Mouse (Mus musculus) cerebellum, postnatal 10 days (tissue): ENCODE results near the gene Mcemp1.

Source experiments
- DNase-seq, 2 experiments: peaks; one replicate each; pipeline ENCODE4 v3.0.0; 2021; ENCODE audit warnings: mixed read lengths in 2 of 2

Mcemp1 gene

DNA sequence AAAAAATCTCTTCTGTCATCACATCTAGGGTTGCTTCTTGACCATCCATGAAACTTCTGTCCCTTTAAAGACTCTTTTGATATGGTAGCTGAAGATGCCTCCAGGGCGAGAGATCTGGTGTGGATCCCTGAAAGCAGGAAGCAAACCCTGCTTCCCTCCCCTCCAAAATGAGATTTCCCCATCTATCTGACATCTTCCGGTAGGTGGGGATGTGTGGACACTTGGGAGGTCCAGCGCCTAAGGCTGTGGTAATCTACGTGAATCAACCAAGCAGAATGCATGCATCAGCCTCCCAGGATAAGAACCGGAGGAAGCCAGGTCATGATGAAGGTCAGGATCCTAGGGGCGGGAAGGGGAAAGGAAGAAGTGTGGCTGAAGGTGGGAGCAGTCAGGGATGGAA is at the start of gene Mcemp1:
Gene Mcemp1 (plus strand): TSS at position 248 of the 400 bp plus-strand sequence.
- DNase-seq: no peak

- DNase-seq: peak; percentile 99
Observed at GRCm38 (mm10) chr8:3621199-3621970, 44.2 kb upstream of the Mcemp1 start, which contains the start of the genes Xab2 and Pet100. Gene Xab2, minus strand, starts transcription at chr8:3621316. Gene Pet100, plus strand, starts transcription at chr8:3621548.

- no peak for DNase-seq
Observed at GRCm38 (mm10) chr8:3622119-3622518, 43.4 kb upstream of the Mcemp1 start.

- DNase-seq: no peak
Observed at GRCm38 (mm10) chr8:3625445-3625844, 40.1 kb upstream of the Mcemp1 start, which contains the start of gene Pcp2. Gene Pcp2, minus strand, starts transcription at chr8:3625545.

DNA sequence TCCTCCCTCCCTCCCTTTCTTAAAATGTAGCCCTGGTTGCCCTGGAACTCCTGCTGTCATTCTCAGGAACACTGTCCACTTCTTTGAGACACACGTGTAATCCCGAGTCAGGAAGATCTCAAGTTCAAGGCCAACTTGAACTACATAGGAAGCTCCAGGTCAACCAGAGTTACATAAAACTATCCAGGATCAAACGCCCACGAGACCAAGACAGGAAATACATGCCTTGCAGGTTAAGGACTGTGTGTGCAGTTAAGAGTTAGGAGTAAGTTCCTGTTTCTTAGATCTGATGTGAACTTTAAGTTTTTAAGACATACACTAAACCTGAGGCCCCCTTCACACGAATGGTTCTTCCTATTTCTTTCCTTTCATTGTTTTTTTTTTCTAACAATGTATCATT is 38.6 kb upstream of the Mcemp1 start:
- DNase-seq: no peak

DNA sequence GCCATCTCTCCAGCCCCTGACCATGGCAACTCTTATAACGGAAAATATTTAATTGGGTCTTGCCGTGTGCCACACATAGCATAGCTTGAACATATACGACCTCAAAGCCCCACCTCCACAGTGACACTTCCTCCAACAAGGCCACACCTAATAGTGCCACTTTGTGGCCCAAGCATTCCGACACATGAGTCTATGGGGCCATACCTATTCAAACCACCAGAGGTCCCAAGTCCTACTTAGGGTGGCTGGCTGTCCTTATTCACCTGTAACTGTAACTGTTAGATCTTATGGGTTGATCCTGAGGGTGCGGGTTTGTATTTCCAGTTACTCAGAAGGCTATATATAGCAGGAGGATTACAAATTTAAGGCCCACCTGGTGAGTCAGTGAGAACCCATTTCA is 37.5 kb upstream of the Mcemp1 start:
- DNase-seq: peak; percentile 65 to 70

GRCm38 (mm10) chr8:3630647-3631477 is 34.7 kb upstream of the Mcemp1 start, which contains the start of gene Stxbp2:
Gene Stxbp2, plus strand, starts transcription at chr8:3630955.
- peak; percentile 77 to 79 for DNase-seq

DNA sequence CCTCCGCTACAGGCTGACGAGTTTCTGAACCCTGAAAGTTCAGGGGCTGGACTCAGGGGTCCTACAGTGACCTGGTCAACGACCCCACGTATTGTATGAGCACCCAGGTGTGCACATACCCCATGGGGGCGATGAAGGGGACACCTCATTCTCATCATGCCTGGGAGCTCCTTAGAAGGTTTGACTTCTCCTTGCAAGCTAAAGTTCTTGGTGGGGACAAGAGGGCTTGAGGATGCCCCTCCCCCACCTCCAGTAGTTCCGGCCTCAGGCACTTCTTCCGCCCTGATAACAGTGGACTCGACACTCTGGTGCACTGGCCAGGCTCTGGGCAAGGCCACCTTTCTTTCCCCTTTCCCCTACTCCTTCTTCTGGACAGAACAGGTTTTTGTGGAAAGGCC is 34.1 kb upstream of the Mcemp1 start:
- peak in 1 of 2 experiments; percentile 5 for DNase-seq

- peak; percentile 41 to 47 for DNase-seq
Observed at GRCm38 (mm10) chr8:3645804-3646203, 19.8 kb upstream of the Mcemp1 start.

GRCm38 (mm10) chr8:3646824-3647531 is 18.6 kb upstream of the Mcemp1 start:
- DNase-seq: no peak

- no peak for DNase-seq
Observed at GRCm38 (mm10) chr8:3647561-3647960, 18.0 kb upstream of the Mcemp1 start.

DNA sequence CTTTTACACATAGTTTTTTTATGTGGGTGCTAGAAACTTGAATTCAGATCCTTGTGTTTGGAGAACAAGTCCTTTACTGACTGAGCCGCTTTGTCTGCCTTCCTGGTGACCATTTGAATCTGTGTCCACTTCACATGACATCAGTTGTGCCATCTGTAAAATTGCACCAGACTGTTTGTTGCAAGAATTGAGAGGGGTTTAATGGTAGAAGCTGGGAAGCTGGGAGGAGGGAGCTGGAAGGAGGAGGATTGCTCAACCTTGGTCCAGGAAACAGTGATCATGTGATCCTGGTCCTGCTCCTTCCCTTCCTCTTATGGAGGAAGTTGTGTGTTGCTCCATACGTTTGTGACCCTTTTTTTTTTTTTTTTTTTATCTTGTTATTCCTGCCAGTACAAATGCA is 17.3 kb upstream of the Mcemp1 start:
- no peak for DNase-seq

DNA sequence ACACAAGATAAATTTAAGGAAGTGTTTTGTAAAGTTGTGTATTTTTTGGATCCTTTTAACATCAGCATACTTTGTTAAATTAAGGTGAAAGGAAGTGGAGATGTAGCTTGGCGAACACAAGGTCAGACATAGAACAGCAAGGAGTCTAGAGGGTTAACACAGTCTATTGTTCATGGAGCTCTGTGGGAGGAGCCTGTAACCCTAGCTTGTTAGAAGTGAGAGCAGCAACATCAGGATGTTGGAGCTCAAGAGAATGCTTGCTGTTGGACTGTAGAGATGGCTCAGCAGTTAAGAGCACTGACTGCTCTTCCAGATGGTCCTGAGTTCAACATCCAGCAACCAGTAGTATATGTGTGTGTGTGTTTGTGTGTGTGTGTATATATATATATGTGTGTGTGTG is 16.6 kb upstream of the Mcemp1 start:
- DNase-seq: no peak

- no peak for DNase-seq
Observed at GRCm38 (mm10) chr8:3652845-3653244, 12.7 kb upstream of the Mcemp1 start.

DNA sequence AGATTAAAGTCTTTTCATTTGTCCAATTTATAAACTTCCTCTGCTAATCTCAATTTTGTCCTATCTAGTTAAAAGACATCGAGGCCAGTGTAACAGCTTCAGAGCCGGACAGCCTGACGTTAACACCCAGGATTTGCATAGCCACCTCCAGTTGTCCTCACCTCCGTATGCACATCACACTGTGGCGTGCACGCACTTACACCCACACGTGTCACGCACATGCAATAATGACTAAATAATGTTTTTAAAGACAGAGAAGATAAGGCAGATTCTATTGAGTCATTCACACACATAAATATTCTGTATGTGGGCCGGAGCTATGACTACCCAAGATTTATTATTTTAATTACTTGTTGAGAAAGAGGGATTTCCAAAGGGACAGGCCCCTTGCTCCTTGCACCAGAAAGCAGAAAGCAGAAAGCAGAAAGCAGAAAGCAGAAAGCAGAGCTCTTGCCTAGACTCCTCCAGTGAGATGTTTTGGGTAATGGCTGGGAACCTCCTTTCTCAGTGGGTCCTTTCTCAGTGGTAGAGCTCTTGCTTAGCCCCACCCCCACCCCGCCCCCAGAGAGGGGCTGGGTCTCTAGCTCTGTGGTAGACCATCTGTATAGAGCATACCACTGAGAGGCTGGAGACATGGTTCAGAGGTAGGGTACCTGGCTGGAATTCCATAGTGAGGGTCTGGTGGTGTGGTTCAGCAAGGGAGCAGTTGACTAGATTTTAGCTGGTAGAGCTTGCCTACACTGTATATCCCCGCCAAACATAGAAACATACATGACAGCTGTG is 10.6 kb upstream of the Mcemp1 start:
- DNase-seq: no peak

DNA sequence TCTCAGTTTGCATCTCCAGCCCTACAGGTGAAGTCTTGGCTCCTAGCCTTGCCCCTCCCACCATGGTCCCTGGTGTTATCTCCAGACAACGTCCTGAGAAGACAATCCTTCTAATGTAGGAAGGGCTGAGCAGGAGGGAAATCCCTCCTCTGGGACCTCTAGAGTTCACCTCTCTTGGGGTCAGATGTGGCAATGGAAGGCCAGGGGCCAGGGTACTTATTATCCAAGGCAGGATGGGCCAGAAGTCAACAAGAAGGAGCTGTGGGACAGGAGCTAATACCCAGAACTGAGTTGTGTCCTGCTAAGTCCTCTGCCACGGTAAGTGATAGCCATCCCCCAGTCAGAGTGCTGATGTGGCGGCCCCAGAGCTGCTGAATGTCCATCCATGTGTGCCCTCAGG is 10.0 kb upstream of the Mcemp1 start, which contains the start of gene Retn:
Gene Retn (plus strand): TSS at position 245 of the 400 bp plus-strand sequence.
- DNase-seq: no peak

- DNase-seq: peak in 1 of 2 experiments; percentile 40
Observed at GRCm38 (mm10) chr8:3656725-3657381, 8.7 kb upstream of the Mcemp1 start.

DNA sequence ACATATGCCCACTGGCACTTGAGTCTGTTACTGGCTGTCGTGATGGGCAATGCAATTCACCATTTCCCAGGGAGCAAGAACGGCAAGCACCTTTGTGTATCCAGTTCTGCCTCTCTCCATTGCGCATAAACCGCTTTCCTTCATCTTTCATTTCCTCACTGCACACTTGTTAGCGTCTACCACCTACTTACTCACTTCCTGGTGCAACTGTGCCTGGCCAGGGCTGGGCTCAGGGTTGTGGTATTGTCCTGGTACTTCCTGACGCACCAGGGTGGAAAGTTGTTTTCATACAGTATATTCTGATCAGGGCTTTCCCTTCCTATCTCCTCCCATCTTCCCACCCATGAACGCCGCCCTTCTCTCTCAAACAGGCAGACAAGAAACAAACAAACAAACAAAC is 4.7 kb upstream of the Mcemp1 start:
- no peak for DNase-seq

- DNase-seq: no peak
Observed at GRCm38 (mm10) chr8:3664405-3664804, 1.1 kb upstream of the Mcemp1 start.

DNA sequence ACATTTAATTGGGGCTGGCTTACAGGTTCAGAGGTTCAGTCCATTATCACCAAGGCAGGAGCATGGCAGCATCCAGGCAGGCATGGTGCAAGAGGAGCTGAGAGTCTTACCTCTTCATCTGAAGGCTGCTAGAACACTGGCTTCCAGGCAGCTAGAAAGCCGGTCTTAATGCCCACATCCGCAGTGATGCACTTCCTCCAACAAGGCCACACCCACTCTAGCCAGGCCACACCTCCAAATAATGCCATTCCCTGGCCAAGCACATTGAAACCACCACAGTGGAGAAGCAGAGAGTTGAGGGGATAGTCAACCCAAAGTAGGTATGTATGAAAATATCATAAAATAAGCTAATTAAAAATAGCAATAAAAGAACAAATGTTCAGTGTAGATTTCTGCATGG is 4.8 kb downstream of the Mcemp1 start:
- DNase-seq: no peak

DNA sequence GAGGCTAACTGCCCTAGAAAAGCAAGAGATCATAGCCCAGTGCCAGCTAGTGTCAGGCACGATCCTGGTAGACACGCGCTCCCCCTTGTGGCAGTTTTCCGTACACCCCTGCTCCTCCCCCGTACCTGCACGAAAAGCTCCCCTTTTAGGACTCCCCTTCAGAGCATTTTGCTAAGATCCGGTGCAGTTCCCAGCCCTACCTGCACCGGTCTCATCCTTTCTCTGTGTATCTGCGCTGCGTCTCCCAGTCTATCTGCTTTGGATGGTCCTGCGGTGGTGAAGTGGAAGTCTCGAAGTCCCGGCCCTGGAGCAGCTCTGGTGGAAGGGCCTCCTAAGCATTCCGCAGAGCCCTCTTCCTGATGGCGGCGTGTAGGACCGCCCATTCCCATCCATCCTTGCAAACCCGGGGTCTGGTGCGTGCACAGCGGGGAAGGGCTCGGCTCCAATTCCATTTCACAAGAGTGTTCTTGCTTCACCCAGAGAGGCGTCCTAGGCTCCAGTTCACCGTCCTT is 6.5 kb downstream of the Mcemp1 start, which contains the start of gene Fcor:
Gene Fcor (minus strand): TSS at position 383 of the 512 bp plus-strand sequence.
- peak; percentile 95 to 98 for DNase-seq
